Mouse (Mus musculus): Measurements from ENCODE around the gene Zc3h7a. TPM values are rescaled to one million over a fixed set of nuclear protein-coding genes. Genes with fewer than 3 reads are reported as not detected.
"Not testable (repeated sequence)": the region's sequence is repeated elsewhere in the genome, so short reads cannot be mapped to it uniquely, and the experiment has no call there.

Gene Zc3h7a
- polyA plus RNA-seq, 1 experiment from 2014 or later = 75.8 TPM

DNA sequence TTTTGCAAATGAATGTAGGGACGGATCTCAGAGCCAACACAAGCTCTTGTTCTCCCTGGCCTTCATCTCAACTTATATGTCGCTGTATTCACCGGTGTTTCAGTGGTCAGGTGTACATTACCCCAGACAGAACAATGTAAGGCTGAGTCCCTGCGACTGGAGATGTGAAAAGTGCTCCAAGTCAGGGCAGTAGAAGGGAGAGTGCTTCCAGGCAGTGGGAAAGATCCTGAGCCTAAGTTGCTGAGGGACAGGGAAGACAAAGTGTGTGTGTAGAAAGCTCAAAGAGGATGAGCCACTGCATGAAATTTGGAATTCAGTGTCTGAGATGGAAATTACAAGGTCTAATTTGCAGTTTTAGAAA is 671 bp upstream of the Zc3h7a start:
- H3K9me3 ChIP-seq (replicated peaks) = peaks cover 5% of the 10 kb centered on the region; the same call in 1 of the 2 replicates
- H3K27ac ChIP-seq (replicated peaks) = peak overlapping the region; percentile 92
- H3K4me3 ChIP-seq = peak overlapping the region; percentile 91
- H3K27me3 ChIP-seq (ENCODE audit: low read depth, poor library complexity, severe bottlenecking) = peaks cover 14% of the 10 kb centered on the region
- WGBS = 5% methylated on average over 4 of the region's 4 CpGs
- no peak for DNase-seq (ENCODE audit: low spot score)
- H3K4me1 ChIP-seq = peaks cover 26% of the 10 kb centered on the region
- H3K36me3 ChIP-seq = no peaks in the 10 kb centered on the region

DNA sequence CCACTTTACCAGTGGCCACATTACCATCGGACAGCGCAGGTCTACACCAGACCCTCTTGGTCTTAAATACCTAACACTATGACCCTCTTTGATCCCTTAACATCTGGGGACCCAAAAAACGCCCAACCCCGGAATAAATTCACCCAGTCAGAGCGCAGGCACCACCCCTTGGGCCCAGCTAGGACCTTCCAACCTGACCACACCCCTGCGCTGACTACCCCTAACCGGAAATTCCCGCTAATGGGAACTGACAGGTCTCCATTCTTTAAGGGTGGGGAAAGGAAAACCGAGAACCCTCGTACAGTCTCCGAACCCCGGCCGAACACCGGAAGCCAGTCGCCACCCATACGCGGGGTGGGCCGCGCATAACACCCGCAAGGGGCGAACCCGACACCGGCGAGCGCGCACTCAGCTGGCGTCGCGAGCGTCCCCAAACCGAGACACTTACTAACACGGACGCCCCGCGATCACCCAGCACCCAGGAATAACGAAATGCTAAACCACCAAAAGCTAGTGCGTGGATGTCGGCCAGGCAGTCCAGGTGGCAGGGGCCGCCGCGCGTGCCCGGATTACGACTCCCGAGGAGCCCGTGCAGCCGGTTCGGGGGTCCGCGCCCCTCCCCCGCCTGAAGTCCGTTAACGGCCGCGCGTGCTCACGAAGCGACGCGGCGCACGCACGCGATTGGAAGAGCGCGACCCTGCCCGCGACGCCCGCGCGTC is 545 bp downstream of the Zc3h7a start:
- Histone ChIP-seq H3K27ac (replicated peaks) (peak overlapping the region; percentile 92), H3K9me3 (replicated peaks) (peaks cover 5% of the 10 kb centered on the region; the same call in 1 of the 2 replicates), H3K4me1 (peaks cover 28% of the 10 kb centered on the region), H3K27me3 (ENCODE audit: low read depth, poor library complexity, severe bottlenecking) (peaks cover 14% of the 10 kb centered on the region), H3K4me3 (peak overlapping the region; percentile 91), H3K36me3 (no peaks in the 10 kb centered on the region)
- DNase-seq (ENCODE audit: low spot score) = peak; percentile 69
- under 1% methylated on average over 72 of the region's 72 CpGs for WGBS

DNA sequence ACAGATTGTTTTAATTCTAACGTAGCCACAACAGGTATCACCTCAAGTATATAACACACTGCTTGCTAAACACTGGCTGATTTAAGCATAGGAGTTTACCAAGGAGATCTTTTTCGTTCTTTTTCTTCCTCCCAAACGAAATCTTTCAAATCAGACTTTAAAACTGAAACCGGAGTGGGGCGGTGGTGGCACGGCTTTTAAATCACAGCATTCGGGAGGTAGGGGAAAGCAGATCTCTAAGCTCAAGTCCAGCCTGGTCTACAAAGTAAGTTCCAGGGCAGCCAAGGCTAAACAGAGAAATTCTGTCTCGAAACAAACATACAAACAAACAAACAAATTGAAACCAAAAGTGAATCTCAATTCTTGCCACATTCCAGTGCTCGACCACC is 1.1 kb downstream of the Zc3h7a start:
- H3K4me3 ChIP-seq = peak overlapping the region; percentile 91
- no peaks in the 10 kb centered on the region for H3K36me3 ChIP-seq
- peak; percentile 14 for DNase-seq (ENCODE audit: low spot score)
- H3K4me1 ChIP-seq = peaks cover 28% of the 10 kb centered on the region
- WGBS = 19% methylated on average over 9 of the region's 9 CpGs
- peaks cover 5% of the 10 kb centered on the region; the same call in 1 of the 2 replicates for H3K9me3 ChIP-seq (replicated peaks)
- peak overlapping the region; percentile 92 for H3K27ac ChIP-seq (replicated peaks)
- peaks cover 14% of the 10 kb centered on the region for H3K27me3 ChIP-seq (ENCODE audit: low read depth, poor library complexity, severe bottlenecking)

DNA sequence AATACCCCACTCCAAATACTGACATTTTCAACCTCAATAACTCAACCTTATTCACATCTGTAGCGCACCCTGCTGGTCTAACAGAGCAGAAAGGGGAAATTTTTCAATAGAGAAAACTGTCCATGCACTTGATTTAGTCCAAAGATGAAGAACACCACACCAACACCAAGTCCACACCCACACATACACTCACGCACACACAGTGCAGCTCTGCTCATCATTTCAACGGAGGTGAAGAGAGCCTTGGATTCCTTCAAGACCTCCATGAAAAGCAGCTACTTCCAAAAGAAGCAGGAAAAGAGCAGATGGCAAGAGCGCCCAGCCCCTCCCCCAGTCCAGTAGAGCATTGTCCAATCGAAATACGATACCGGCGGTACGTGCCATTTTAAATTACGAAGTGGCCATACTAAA is 1.5 kb downstream of the Zc3h7a start:
- peak overlapping the region; percentile 92 for H3K27ac ChIP-seq (replicated peaks)
- H3K36me3 ChIP-seq = no peaks in the 10 kb centered on the region
- H3K4me1 ChIP-seq = peaks cover 28% of the 10 kb centered on the region
- H3K27me3 ChIP-seq (ENCODE audit: low read depth, poor library complexity, severe bottlenecking) = peaks cover 14% of the 10 kb centered on the region
- DNase-seq (ENCODE audit: low spot score) = peak; percentile 66
- 12% methylated on average over 10 of the region's 10 CpGs for whole genome bisulfite sequencing
- peak overlapping the region; percentile 91 for H3K4me3 ChIP-seq
- peaks cover 5% of the 10 kb centered on the region; the same call in 1 of the 2 replicates for H3K9me3 ChIP-seq (replicated peaks)

DNA sequence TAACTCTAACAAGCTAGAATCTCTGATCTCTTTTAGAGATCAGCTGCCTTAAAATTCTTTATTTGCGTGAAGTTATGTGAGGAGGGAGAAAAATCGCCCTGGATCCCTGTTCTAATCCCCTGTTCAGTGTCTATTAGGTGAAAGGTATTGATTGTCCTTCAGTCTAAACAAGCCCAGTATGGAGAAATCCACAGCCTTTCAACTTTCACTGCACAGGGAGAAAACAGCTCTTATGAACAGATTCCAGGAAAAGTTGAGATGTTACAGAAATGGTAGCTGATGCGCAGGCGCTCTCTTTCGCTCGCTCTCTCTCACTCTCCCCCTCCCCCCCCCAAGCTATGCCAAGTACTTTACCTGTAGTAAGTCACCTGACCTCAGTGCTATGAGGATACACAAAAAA is 4.5 kb downstream of the Zc3h7a start:
- H3K27me3 ChIP-seq (ENCODE audit: low read depth, poor library complexity, severe bottlenecking) = no peaks in the 10 kb centered on the region
- 93% methylated on average over 6 of the region's 6 CpGs for WGBS
- H3K4me3 ChIP-seq = no peak overlapping the region
- H3K36me3 ChIP-seq = no peaks in the 10 kb centered on the region
- H3K27ac ChIP-seq (replicated peaks) = no peak overlapping the region
- peaks cover 23% of the 10 kb centered on the region for H3K4me1 ChIP-seq
- no peaks in the 10 kb centered on the region for H3K9me3 ChIP-seq (replicated peaks)
- DNase-seq (ENCODE audit: low spot score) = no peak

DNA sequence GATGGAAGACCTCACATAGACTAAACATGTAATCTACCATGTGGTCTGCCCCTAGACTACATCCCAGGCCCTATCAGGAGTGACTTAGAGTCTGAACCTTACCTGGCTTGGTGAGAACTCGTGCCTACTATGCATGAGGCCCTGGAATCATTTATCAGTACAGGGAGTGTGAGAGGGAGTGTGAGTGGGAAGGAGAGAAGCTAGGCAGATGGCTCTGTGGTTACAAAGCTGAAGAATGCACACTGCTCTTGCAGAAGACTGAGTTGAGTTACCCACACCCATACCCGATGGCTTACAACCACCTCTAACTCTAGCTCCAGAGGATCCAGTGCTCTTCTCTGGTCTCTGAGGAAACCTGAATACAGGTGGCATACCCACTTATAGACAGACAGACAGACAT is 9.8 kb downstream of the Zc3h7a start:
- Histone ChIP-seq H3K27me3 (ENCODE audit: low read depth, poor library complexity, severe bottlenecking) (no peaks in the 10 kb centered on the region), H3K9me3 (replicated peaks) (no peaks in the 10 kb centered on the region), H3K27ac (replicated peaks) (no peak overlapping the region), H3K36me3 (peaks cover 16% of the 10 kb centered on the region), H3K4me3 (no peak overlapping the region), H3K4me1 (no peaks in the 10 kb centered on the region)
- no peak for DNase-seq (ENCODE audit: low spot score)
- WGBS = 89% methylated on average over 2 of the region's 2 CpGs

DNA sequence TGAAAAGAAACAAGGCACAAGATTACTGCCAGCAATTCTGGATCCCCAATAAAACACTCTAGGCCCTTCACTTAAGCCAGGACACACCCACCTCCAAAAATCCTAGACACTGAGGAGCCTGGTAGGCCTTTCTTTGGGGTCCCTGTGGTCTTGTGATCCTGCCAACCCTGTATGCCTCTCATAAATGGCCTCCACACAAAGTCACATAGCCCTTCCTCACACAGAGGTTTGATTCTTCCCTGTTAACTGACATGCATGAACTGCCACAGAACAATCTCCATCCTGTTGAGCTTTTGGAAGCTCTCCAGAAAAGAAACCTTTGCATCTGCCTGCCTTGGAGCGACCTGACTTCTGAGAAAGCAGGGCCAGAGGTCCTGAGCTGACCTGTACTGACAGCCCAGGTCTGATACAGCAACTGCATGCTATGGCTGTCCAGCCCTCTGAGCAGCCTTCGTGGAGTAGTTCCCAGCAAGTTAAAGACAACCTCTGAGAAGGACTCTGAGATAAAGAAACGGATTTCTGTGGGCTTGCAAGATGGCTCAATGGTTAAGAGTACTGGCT is 11.4 kb downstream of the Zc3h7a start:
- WGBS = 87% methylated on average over 3 of the region's 3 CpGs
- Histone ChIP-seq H3K27me3 (ENCODE audit: low read depth, poor library complexity, severe bottlenecking) (no peaks in the 10 kb centered on the region), H3K36me3 (peaks cover 30% of the 10 kb centered on the region), H3K9me3 (replicated peaks) (no peaks in the 10 kb centered on the region), H3K4me1 (no peaks in the 10 kb centered on the region), H3K27ac (replicated peaks) (no peak overlapping the region), H3K4me3 (no peak overlapping the region)
- no peak for DNase-seq (ENCODE audit: low spot score)

DNA sequence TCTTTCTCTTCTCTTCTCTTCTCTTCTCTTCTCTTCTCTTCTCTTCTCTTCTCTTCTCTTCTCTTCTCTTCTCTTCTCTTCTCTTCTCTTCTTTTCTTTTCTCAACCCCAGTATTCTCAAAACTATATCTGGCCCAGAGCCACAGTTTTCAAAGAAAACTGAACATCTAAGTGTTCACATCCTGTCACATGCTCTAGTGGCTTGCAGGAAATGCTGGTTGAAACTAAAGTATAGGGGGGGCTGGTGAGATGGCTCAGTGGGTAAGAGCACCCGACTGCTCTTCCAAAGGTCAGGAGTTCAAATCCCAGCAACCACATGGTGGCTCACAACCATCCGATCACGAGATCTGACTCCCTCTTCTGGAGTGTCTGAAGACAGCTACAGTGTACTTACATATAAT is 18.5 kb downstream of the Zc3h7a start:
- H3K27me3 ChIP-seq (ENCODE audit: low read depth, poor library complexity, severe bottlenecking); H3K9me3 ChIP-seq (replicated peaks); H3K4me3 ChIP-seq; DNase-seq (ENCODE audit: low spot score); H3K4me1 ChIP-seq; H3K27ac ChIP-seq (replicated peaks): not testable (repeated sequence)
- H3K36me3 ChIP-seq = peaks cover 93% of the 10 kb centered on the region
- 81% methylated on average over 3 of the region's 3 CpGs for WGBS

DNA sequence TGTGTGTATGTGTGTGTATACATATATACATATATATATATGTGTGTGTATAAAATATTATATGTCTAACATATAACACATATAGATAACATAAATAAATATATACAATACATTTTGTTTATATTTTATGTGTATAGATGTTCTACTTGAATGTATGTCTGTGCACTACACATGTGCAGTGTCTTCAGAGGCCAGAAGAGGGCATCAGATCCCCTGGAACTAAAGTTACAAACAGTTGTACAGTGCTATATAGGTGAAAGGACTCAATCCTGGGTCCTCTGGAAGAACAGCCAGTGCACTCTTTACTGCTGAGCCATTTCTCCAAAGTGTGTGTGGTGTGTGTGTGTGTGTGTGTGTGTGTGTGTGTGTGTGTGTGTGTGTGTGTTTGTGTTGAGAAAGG is 21.7 kb downstream of the Zc3h7a start:
- no peak overlapping the region for H3K27ac ChIP-seq (replicated peaks)
- no peak overlapping the region for H3K4me3 ChIP-seq
- no peak for DNase-seq (ENCODE audit: low spot score)
- H3K27me3 ChIP-seq (ENCODE audit: low read depth, poor library complexity, severe bottlenecking) = no peaks in the 10 kb centered on the region
- H3K9me3 ChIP-seq (replicated peaks) = no peaks in the 10 kb centered on the region
- H3K36me3 ChIP-seq = peaks cover 90% of the 10 kb centered on the region
- no peaks in the 10 kb centered on the region for H3K4me1 ChIP-seq

DNA sequence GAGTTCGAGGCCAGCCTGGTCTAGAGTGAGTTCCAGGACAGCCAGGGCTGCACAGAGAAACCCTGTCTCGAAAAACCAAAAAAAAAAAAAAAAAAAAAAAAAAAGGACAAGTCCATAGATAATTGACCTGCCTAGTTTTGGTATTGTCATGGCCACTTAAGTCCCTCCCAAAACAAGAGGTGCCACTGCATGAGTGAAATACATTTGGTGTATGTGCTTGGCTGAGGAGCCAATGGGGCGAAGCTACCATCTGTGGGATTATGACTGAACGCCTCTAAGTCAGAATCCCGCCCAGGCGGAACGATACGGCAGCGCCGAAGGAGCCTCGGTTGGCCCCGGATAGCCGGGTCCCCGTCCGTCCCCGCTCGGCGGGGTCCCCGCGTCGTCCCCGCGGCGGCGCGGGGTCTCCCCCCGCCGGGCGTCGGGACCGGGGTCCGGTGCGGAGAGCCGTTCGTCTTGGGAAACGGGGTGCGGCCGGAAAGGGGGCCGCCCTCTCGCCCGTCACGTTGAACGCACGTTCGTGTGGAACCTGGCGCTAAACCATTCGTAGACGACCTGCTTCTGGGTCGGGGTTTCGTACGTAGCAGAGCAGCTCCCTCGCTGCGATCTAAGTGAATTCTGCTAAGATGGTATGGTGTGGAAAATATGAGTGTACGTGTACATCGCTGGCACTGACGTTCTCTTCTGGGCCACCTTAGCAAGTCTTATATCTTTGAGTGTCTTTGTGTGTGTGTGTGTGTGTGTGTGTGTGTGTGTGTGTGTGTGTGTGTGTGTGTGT is 32.3 kb downstream of the Zc3h7a start:
- 15% methylated on average over 56 of the region's 56 CpGs for WGBS
- H3K36me3 ChIP-seq = peaks cover 69% of the 10 kb centered on the region

DNA sequence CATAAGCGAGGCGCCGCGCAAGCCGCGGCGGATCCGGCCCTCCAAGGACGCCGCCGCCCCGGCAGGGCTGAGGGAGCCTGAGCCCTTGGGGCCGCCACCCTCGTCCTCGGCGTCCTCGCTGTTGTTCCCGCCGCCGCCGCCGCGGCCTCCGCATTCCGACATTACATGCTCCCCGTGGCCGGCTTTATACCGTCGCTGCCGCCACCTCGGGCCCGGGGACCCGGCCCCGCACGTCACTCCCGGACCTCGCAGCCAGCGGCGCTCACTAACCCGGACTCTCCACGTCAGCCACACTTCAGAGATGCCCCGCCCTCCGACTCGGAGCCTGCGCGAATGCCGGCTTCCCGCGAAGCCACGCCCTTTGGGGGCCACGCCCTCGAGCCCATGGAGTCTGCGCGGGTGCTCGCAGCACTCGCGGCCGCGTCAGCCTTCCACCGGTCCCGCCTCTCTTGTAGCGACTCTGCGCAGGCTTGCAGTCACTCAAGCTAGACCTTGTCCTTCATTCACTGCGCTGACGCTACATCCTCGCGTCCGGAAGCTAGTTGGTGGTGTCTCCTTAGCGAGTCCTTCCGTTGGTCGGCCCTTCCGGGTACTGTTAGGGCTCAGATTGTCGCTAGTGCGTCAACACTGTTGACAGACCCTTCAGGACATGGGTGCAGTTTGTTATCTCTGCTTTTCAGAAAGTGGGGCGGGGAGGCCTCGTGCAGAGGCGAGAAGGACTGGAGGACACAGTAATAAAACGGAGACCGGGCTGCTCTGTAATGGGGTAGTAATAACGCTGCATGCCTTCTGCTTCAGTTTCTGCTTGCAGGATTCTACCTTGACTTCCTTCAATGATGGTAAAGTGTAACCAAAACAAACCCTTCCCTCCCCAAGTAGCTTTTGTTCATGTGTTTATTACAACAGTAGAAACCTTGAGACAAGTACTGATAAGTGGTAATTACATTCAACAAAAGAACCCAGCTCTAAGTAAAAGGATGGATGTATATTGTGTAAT is 41.5 kb downstream of the Zc3h7a start, which contains the start of gene Txndc11:
Gene Txndc11, minus strand, starts transcription at position 303 of the 997 bp plus-strand sequence.
- Histone ChIP-seq H3K27me3 (ENCODE audit: low read depth, poor library complexity, severe bottlenecking) (no peaks in the 10 kb centered on the region), H3K4me3 (peak within 1 kb of the TSS; percentile 98), H3K9me3 (replicated peaks) (no peaks in the 10 kb centered on the region), H3K27ac (replicated peaks) (peak within 1 kb of the TSS; percentile 93), H3K36me3 (peaks cover 30% of the 10 kb centered on the region), H3K4me1 (peaks cover 30% of the 10 kb centered on the region)
- under 1% methylated on average over 80 of the region's 80 CpGs for whole genome bisulfite sequencing
- DNase-seq (ENCODE audit: low spot score) = peak; percentile 98

More for the DNA sequence above, 32.3 kb downstream of the Zc3h7a start:
- not testable (repeated sequence) for H3K4me1 ChIP-seq; H3K4me3 ChIP-seq; H3K27me3 ChIP-seq (ENCODE audit: low read depth, poor library complexity, severe bottlenecking); H3K27ac ChIP-seq (replicated peaks); H3K9me3 ChIP-seq (replicated peaks)
- peak; percentile 27 for DNase-seq (ENCODE audit: low spot score)

All from midbrain, embryonic 10.5 days (tissue).